ENCODE assay signal across 8 mouse cellular contexts in the genomic region with DNA sequence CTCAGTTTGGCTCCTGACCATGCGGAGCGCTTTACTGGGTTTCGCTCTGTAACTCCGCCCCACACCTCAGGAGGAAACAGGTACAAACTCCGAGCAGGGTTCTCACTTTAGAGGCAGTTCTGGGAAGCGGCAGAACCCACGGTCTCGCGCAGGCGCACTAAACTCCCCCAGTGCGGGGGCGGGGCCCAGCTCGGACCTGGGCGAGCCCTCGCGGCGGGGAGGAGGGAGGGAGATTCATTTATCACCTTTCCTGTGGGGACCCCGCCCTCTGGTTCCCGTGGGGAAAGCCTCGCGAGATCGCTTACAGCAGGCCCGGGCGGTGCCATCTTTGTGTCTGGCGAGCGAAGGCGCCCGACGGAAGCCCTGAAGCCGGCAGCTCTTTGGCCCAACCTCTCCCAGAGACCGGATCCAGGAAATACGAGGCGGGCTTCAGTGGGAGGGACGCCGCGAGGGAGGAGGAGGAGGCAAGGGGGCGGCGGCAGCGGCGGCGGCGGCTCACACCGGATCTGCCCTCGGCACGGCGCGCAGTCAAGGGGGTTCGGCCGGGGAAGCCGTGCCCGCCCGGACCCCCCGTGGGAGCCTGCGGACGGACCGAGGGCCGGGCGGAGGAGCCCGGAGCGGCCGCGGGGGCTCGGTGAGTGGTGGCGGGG. TPM values are rescaled to one million over a fixed set of nuclear protein-coding genes. Genes with fewer than 3 reads are reported as not detected.
DNase-seq lines count a peak whose midpoint lies in the region; ATAC-seq and TF ChIP-seq lines count a peak whose summit lies in the region.

A gene (plus strand): TSS at position 491 of the 650 bp plus-strand sequence.

- H3K9me3 ChIP-seq in ES-Bruce4 (replicated peaks; ENCODE audit: control insufficient read depth, insufficient read depth, low read length, poor library complexity, severe bottlenecking) = no peaks in the 10 kb centered on the region
- H3K9me3 ChIP-seq in forebrain, embryonic 13.5 days (replicated peaks) = no peaks in the 10 kb centered on the region
- H3K9me3 ChIP-seq in liver, postnatal 0 days (ENCODE audit: low read length) = no peaks in the 10 kb centered on the region
- H3K9me3 ChIP-seq in neural tube, embryonic 14.5 days (ENCODE audit: control insufficient read depth, low read length) = no peaks in the 10 kb centered on the region

- TF ChIP-seq CTCF in ES-Bruce4 (IDR thresholded peaks at IDR 0.05; ENCODE audit: low read depth, low read length) = no peak
- TF ChIP-seq CTCF in liver, postnatal 0 days (IDR thresholded peaks at IDR 0.05; ENCODE audit: low read depth) = no peak

- 26% methylated on average over 45 of the region's 64 CpGs for WGBS in forebrain, embryonic 13.5 days
- WGBS in large intestine, adult 2 months = 17% methylated on average over 55 of the region's 64 CpGs
- 13% methylated on average over 27 of the region's 64 CpGs for WGBS in liver, postnatal 0 days (ENCODE audit: insufficient replicate concordance)
- 16% methylated on average over 31 of the region's 64 CpGs for WGBS in neural tube, embryonic 14.5 days

- peak within 1 kb of the TSS; percentile 89 for H3K27ac ChIP-seq in ES-Bruce4 (ENCODE audit: insufficient read depth, low read length)
- 0 out of 2 replicates have a peak within 1 kb of the TSS, but pooled peaks have one; percentile 40 for H3K27ac ChIP-seq in forebrain, embryonic 13.5 days
- peak within 1 kb of the TSS; percentile 90 for H3K27ac ChIP-seq in liver, postnatal 0 days (ENCODE audit: low read depth)
- peak within 1 kb of the TSS; percentile 69 for H3K27ac ChIP-seq in neural tube, embryonic 14.5 days (ENCODE audit: low read depth, low read length)

- H3K4me1 ChIP-seq in ES-Bruce4 (ENCODE audit: control insufficient read depth, insufficient read depth, low read length) = no peaks in the 10 kb centered on the region
- 0 out of 2 replicates have a peak, but pooled peaks cover 4% of the 10 kb centered on the region for H3K4me1 ChIP-seq in forebrain, embryonic 13.5 days
- no peaks in the 10 kb centered on the region for H3K4me1 ChIP-seq in liver, postnatal 0 days (ENCODE audit: insufficient read depth)
- no peaks in the 10 kb centered on the region for H3K4me1 ChIP-seq in neural tube, embryonic 14.5 days (ENCODE audit: control insufficient read depth, insufficient read depth, low read length)

- peak; percentile 16 for TF ChIP-seq POLR2A in ES-Bruce4 (IDR thresholded peaks at IDR 0.05; ENCODE audit: insufficient read depth, low read length)

- intact Hi-C loops in heart, postnatal 10 days (cut with DNase I) = no loop called here

- H3K4me2 ChIP-seq in forebrain, embryonic 13.5 days = peak within 1 kb of the TSS; percentile 61
- peak within 1 kb of the TSS; percentile 73 for H3K4me2 ChIP-seq in liver, postnatal 0 days (ENCODE audit: low read depth, low read length)
- H3K4me2 ChIP-seq in neural tube, embryonic 14.5 days (ENCODE audit: low read depth, low read length) = peak within 1 kb of the TSS; percentile 47

- H3K4me3 ChIP-seq in ES-Bruce4 (ENCODE audit: low read depth, low read length) = peak within 1 kb of the TSS; percentile 93
- H3K4me3 ChIP-seq in forebrain, embryonic 13.5 days = peak within 1 kb of the TSS; percentile 62
- H3K4me3 ChIP-seq in liver, postnatal 0 days (ENCODE audit: low read depth, low read length) = peak within 1 kb of the TSS; percentile 86
- peak within 1 kb of the TSS; percentile 58 for H3K4me3 ChIP-seq in neural tube, embryonic 14.5 days (ENCODE audit: low read depth, low read length)

- peak; percentile 94 to 95 for DNase-seq in heart, postnatal 10 days
- DNase-seq in large intestine, adult 2 months (ENCODE audit: low read depth, low spot score) = peak; percentile 67
- DNase-seq in liver, postnatal 0 days = peak; percentile 96
- peak; percentile 95 for DNase-seq in testis, postnatal 10 days (ENCODE audit: low spot score)

- H3K9ac ChIP-seq in ES-Bruce4 (ENCODE audit: low read depth, poor library complexity, severe bottlenecking) = peak within 1 kb of the TSS; percentile 98
- H3K9ac ChIP-seq in forebrain, embryonic 13.5 days = peak within 1 kb of the TSS; percentile 78
- peak within 1 kb of the TSS; percentile 92 for H3K9ac ChIP-seq in liver, postnatal 0 days (replicated peaks)
- H3K9ac ChIP-seq in neural tube, embryonic 14.5 days (replicated peaks; ENCODE audit: low read depth, low read length) = peak within 1 kb of the TSS; percentile 69

- H3K36me3 ChIP-seq in ES-Bruce4 (ENCODE audit: control insufficient read depth, insufficient read depth, low read length, poor library complexity, severe bottlenecking) = no peaks in the 10 kb centered on the region
- H3K36me3 ChIP-seq in forebrain, embryonic 13.5 days (ENCODE audit: poor library complexity, severe bottlenecking) = no peaks in the 10 kb centered on the region
- H3K36me3 ChIP-seq in liver, postnatal 0 days (replicated peaks; ENCODE audit: insufficient read depth, low read length) = no peaks in the 10 kb centered on the region
- H3K36me3 ChIP-seq in neural tube, embryonic 14.5 days (ENCODE audit: control insufficient read depth, insufficient read depth, low read length) = no peaks in the 10 kb centered on the region

- TF ChIP-seq EP300 in ES-Bruce4 (IDR thresholded peaks at IDR 0.05; ENCODE audit: insufficient read depth, low read depth, low read length) = 0 out of 2 replicates have a peak, but pooled peaks have one; percentile 6
- TF ChIP-seq EP300 in liver, postnatal 0 days (IDR thresholded peaks at IDR 0.05; ENCODE audit: low read depth) = peak; percentile 83

- peak; percentile 99 for ATAC-seq in cerebellum, adult (ENCODE audit: insufficient number of reproducible peaks, low FRiP score, low TSS enrichment)
- peak; percentile 99 for ATAC-seq in forebrain, embryonic 13.5 days
- peak; percentile 96 for ATAC-seq in liver, postnatal 0 days
- ATAC-seq in neural tube, embryonic 14.5 days (ENCODE audit: low read depth) = peak; percentile 99

- no peaks in the 10 kb centered on the region for H3K27me3 ChIP-seq in ES-Bruce4 (ENCODE audit: control insufficient read depth, insufficient read depth, low read length, poor library complexity, severe bottlenecking)
- H3K27me3 ChIP-seq in forebrain, embryonic 13.5 days = no peaks in the 10 kb centered on the region
- H3K27me3 ChIP-seq in liver, postnatal 0 days (ENCODE audit: insufficient read depth, low read length) = no peaks in the 10 kb centered on the region
- H3K27me3 ChIP-seq in neural tube, embryonic 14.5 days (ENCODE audit: control insufficient read depth, insufficient read depth, low read length) = no peaks in the 10 kb centered on the region

RNA-seq across cellular contexts. Expression of the gene that starts here (rescaled TPM):
- 21.9 and 26.9 TPM in 2 replicates for polyA plus RNA-seq in ES-Bruce4 (2011; ENCODE audit: insufficient read depth, insufficient read length, low read depth, missing spikeins)
- 4.7 and 5.0 TPM in 2 replicates for polyA plus RNA-seq in forebrain, embryonic 13.5 days (2015; fragmentation: Nextera tagmentation; extraction: Ambion mirVana)
- 10 to 100 TPM; 10.8 to 13.4 TPM for total RNA-seq in heart, postnatal 10 days (2021)
- polyA plus RNA-seq in large intestine, adult 2 months (2012; rRNA removed) = 0.99 and 3.8 TPM in 2 replicates
- polyA plus RNA-seq in liver, postnatal 0 days (2015; fragmentation: Nextera tagmentation; extraction: Ambion mirVana) = 2.6 and 3.8 TPM in 2 replicates
- polyA plus RNA-seq in neural tube, embryonic 14.5 days (2014; fragmentation: Nextera tagmentation; extraction: Ambion mirVana) = 8.5 and 9.6 TPM in 2 replicates

Comparison
In these comparisons a context has a peak if more than half of its experiments do, and no peak if none do; other contexts are left out.
1. Peak in every context shown above with its lines: DNase-seq, ATAC-seq, H3K4me3 ChIP-seq and H3K27ac ChIP-seq.
2. H3K27ac ChIP-seq: peak in every context shown above with its lines; median percentile 90 in liver, postnatal 0 days; 89 in ES-Bruce4; 69 in neural tube, embryonic 14.5 days; 40 in forebrain, embryonic 13.5 days.